Mouse (Mus musculus): Measurements from ENCODE around the gene Rptor. TPM values are rescaled to one million over a fixed set of nuclear protein-coding genes. Genes with fewer than 3 reads are reported as not detected.

The Rptor gene
- polyA plus RNA-seq, 1 experiment from 2014 or later = 4.9 TPM

DNA sequence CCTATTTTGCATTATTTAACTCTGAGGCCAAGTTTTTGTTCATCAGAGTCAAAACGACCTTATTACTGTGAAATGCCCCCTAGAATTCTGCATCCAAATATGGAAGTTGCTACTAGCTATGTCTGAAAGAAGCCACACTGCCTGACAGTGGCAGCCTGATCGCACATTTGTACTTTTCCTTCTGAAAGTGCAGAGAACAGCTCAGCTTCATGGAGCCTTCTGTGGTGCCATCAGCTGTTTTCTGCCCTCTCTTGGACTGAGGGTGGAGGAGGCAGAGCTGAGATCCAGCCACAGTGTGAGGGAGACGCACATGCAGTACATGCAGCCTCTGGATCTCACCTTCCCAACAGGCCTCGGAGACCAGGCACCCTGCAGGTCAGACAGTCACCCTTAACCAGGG is 265.9 kb downstream of the Rptor start:
- Histone ChIP-seq H3K4me1 (replicated peaks) (no peaks in the 10 kb centered on the region), H3K4me2 (no peak overlapping the region), H3K9me3 (replicated peaks) (no peaks in the 10 kb centered on the region), H3K4me3 (replicated peaks) (no peak overlapping the region), H3K27me3 (no peaks in the 10 kb centered on the region), H3K9ac (no peak overlapping the region), H3K36me3 (peaks cover 65% of the 10 kb centered on the region), H3K27ac (no peak overlapping the region)
- 81% methylated on average over 4 of the region's 4 CpGs for WGBS (ENCODE audit: insufficient replicate concordance)
- ATAC-seq (ENCODE audit: low read depth) (no peak), DNase-seq (no peak)

- Histone ChIP-seq H3K27me3 (no peaks in the 10 kb centered on the region), H3K9me3 (replicated peaks) (no peaks in the 10 kb centered on the region), H3K36me3 (peaks cover 80% of the 10 kb centered on the region), H3K4me1 (replicated peaks) (no peaks in the 10 kb centered on the region), H3K4me3 (replicated peaks) (no peak overlapping the region), H3K27ac (no peak overlapping the region), H3K9ac (no peak overlapping the region), H3K4me2 (no peak overlapping the region)
- 68% methylated on average over 7 of the region's 7 CpGs for WGBS (ENCODE audit: insufficient replicate concordance)
- ATAC-seq (ENCODE audit: low read depth) = no peak
- DNase-seq = no peak
Measured at GRCm38 (mm10) chr11:119871141-119871540, 268.4 kb downstream of the Rptor start.

GRCm38 (mm10) chr11:119873643-119874042 is 270.9 kb downstream of the Rptor start:
- H3K9me3 ChIP-seq (replicated peaks) = no peaks in the 10 kb centered on the region
- H3K27me3 ChIP-seq = no peaks in the 10 kb centered on the region
- H3K36me3 ChIP-seq = peaks cover 86% of the 10 kb centered on the region
- no peaks in the 10 kb centered on the region for H3K4me1 ChIP-seq (replicated peaks)
- 81% methylated on average over 4 of the region's 4 CpGs for WGBS (ENCODE audit: insufficient replicate concordance)
- DNase-seq = no peak
- ATAC-seq (ENCODE audit: low read depth) = no peak
- H3K4me3 ChIP-seq (replicated peaks) = no peak overlapping the region
- no peak overlapping the region for H3K9ac ChIP-seq
- no peak overlapping the region for H3K4me2 ChIP-seq
- no peak overlapping the region for H3K27ac ChIP-seq

DNA sequence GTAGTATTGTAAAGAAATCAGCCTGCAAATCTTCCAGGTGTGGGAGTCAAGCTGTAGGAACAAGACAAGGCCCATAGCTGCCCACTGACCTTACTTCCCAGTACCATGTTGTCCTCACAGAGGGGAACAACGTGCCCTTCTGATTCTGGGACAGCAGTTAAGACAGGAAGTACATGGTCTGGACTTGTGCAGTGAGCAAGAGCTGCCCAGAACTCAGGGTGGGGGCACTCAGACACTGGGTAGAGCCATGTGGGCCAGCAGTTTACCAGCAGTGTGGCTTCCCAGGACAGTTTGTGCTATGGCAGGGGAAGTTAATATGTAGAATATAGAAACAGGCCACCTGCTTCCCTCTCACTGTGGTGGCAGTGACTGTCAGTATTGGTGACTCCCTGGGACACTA is 272.1 kb downstream of the Rptor start:
- H3K9ac ChIP-seq = no peak overlapping the region
- H3K27ac ChIP-seq = no peak overlapping the region
- H3K9me3 ChIP-seq (replicated peaks) = no peaks in the 10 kb centered on the region
- ATAC-seq (ENCODE audit: low read depth) (no peak), DNase-seq (no peak)
- H3K4me2 ChIP-seq = no peak overlapping the region
- H3K4me1 ChIP-seq (replicated peaks) = no peaks in the 10 kb centered on the region
- H3K36me3 ChIP-seq = peaks cover 84% of the 10 kb centered on the region
- 36% methylated on average over 1 of the region's 1 CpGs for whole genome bisulfite sequencing (ENCODE audit: insufficient replicate concordance)
- H3K4me3 ChIP-seq (replicated peaks) = no peak overlapping the region
- H3K27me3 ChIP-seq = no peaks in the 10 kb centered on the region

DNA sequence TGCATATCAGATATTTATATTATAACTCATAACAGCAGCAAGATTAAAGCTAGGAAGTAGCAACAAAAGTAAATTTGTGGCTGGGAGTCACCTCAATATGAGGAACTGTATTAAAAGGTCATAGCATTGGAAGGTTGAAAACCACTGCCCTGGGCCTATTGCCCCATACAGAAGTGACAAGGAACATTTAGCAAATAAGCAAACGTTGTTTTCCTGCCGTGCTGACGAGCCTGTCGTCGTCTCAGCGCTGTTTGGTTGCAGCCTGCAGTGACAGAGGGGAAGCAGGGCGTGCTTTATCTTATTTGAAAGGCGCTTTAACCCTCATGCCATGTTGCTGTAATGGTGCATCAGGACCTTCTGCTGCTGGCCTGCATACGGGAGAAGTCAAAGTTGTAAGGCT is 273.0 kb downstream of the Rptor start:
- no peak overlapping the region for H3K9ac ChIP-seq
- H3K4me1 ChIP-seq (replicated peaks) = no peaks in the 10 kb centered on the region
- H3K4me2 ChIP-seq = no peak overlapping the region
- H3K27ac ChIP-seq = no peak overlapping the region
- peaks cover 78% of the 10 kb centered on the region for H3K36me3 ChIP-seq
- H3K4me3 ChIP-seq (replicated peaks) = no peak overlapping the region
- DNase-seq = no peak
- WGBS (ENCODE audit: insufficient replicate concordance) = 66% methylated on average over 9 of the region's 9 CpGs
- H3K9me3 ChIP-seq (replicated peaks) = no peaks in the 10 kb centered on the region
- no peak for ATAC-seq (ENCODE audit: low read depth)
- no peaks in the 10 kb centered on the region for H3K27me3 ChIP-seq

GRCm38 (mm10) chr11:119877124-119877523 is 274.4 kb downstream of the Rptor start:
- ATAC-seq (ENCODE audit: low read depth) = no peak
- no peak for DNase-seq
- Histone ChIP-seq H3K36me3 (peaks cover 68% of the 10 kb centered on the region), H3K27me3 (no peaks in the 10 kb centered on the region), H3K4me3 (replicated peaks) (no peak overlapping the region), H3K9me3 (replicated peaks) (no peaks in the 10 kb centered on the region), H3K9ac (no peak overlapping the region), H3K4me1 (replicated peaks) (no peaks in the 10 kb centered on the region), H3K27ac (no peak overlapping the region), H3K4me2 (no peak overlapping the region)
- 87% methylated on average over 7 of the region's 7 CpGs for WGBS (ENCODE audit: insufficient replicate concordance)

DNA sequence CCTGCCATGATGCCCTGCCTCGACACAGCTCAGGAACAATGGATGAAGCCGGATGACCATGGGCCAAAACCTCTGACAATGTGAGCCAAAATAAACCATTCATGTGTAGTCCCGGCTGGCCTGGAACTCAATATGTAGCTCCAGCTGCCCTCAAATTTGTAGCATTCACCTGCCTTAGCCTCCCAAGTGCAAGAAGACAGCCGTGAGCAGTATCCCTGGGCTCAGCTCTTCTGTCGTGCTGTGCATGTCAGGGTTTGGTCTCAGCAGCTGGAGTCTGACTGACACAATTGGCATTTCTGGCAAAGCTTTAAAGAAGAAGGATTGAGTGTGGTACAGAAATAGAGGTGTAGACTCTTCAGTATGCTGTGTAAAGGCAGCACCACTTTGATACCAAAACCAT is 276.9 kb downstream of the Rptor start:
- Histone ChIP-seq H3K36me3 (peaks cover 47% of the 10 kb centered on the region), H3K4me2 (no peak overlapping the region), H3K27me3 (no peaks in the 10 kb centered on the region), H3K27ac (no peak overlapping the region), H3K4me3 (replicated peaks) (no peak overlapping the region), H3K9ac (no peak overlapping the region), H3K4me1 (replicated peaks) (peaks cover 7% of the 10 kb centered on the region; the same call in 1 of the 2 replicates), H3K9me3 (replicated peaks) (no peaks in the 10 kb centered on the region)
- no peak for DNase-seq
- no peak for ATAC-seq (ENCODE audit: low read depth)
- 84% methylated on average over 5 of the region's 5 CpGs for WGBS (ENCODE audit: insufficient replicate concordance)

- Histone ChIP-seq H3K4me2 (no peak overlapping the region), H3K36me3 (peaks cover 47% of the 10 kb centered on the region), H3K4me3 (replicated peaks) (no peak overlapping the region), H3K27ac (no peak overlapping the region), H3K9me3 (replicated peaks) (no peaks in the 10 kb centered on the region), H3K9ac (no peak overlapping the region), H3K27me3 (no peaks in the 10 kb centered on the region), H3K4me1 (replicated peaks) (peaks cover 7% of the 10 kb centered on the region; the same call in 1 of the 2 replicates)
- no peak for ATAC-seq (ENCODE audit: low read depth)
- 57% methylated on average over 2 of the region's 2 CpGs for WGBS (ENCODE audit: insufficient replicate concordance)
- DNase-seq = no peak
Measured at GRCm38 (mm10) chr11:119883646-119884045, 280.9 kb downstream of the Rptor start.

DNA sequence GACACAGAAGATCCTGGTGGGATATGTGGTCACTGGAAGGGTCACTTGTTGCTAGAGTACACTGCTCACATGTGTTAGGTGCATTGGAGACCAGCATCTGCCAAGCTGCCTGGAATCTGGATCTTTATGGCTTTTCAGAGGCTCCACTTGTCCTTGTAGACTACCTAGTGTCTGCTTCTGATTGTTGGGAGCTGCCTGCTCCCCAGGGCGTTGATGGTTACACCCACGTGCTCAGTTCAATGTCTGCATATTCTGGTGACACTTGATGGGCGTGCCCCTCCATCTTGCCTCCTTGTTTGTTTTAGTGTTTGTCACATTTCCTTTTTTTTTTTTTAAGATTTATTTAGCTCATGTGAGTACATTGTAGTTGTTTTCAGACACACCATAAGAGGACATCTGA is 287.3 kb downstream of the Rptor start:
- no peak overlapping the region for H3K4me3 ChIP-seq (replicated peaks)
- no peak for ATAC-seq (ENCODE audit: low read depth)
- no peak overlapping the region for H3K4me2 ChIP-seq
- H3K36me3 ChIP-seq = peaks cover 73% of the 10 kb centered on the region
- no peak overlapping the region for H3K9ac ChIP-seq
- WGBS (ENCODE audit: insufficient replicate concordance) = 68% methylated on average over 3 of the region's 3 CpGs
- no peaks in the 10 kb centered on the region for H3K9me3 ChIP-seq (replicated peaks)
- H3K4me1 ChIP-seq (replicated peaks) = peaks cover 3% of the 10 kb centered on the region; the same call in 1 of the 2 replicates
- DNase-seq = no peak
- no peaks in the 10 kb centered on the region for H3K27me3 ChIP-seq
- H3K27ac ChIP-seq = no peak overlapping the region

DNA sequence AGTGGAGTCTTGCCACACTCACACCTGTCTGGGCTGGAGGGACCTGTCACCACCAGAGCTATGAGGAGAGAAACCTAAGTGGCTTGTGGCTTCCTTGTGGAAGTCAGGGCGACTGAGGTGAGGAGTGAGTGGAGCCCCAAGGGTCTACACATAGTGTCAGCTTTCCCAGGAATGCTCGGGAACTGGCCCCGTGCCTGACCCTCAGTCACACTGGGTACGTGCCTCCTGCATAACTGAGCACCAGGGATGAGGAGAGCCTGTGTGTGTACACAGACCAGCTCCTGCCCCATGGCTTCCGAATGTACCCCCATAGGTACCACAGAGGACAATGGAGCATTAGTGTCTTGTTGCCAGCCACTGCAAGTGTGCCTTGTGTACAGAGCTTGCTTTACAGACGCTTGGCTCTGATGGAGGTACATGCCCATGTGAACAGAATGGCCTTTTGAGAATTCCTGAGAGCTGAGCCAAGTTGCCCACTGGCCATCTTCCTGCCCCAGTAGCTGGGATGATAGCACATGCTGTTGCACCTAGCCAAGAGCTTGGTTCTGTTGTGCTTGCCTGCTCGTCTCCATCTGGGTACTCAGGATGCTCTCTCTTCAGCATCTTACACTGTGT is 289.0 kb downstream of the Rptor start:
- H3K4me1 ChIP-seq (replicated peaks) = peaks cover 3% of the 10 kb centered on the region; the same call in 1 of the 2 replicates
- no peak for DNase-seq
- H3K9ac ChIP-seq = no peak overlapping the region
- no peak for ATAC-seq (ENCODE audit: low read depth)
- 76% methylated on average over 7 of the region's 7 CpGs for WGBS (ENCODE audit: insufficient replicate concordance)
- H3K4me3 ChIP-seq (replicated peaks) = no peak overlapping the region
- H3K27ac ChIP-seq = no peak overlapping the region
- no peak overlapping the region for H3K4me2 ChIP-seq
- H3K27me3 ChIP-seq = no peaks in the 10 kb centered on the region
- H3K9me3 ChIP-seq (replicated peaks) = no peaks in the 10 kb centered on the region
- H3K36me3 ChIP-seq = peaks cover 68% of the 10 kb centered on the region

DNA sequence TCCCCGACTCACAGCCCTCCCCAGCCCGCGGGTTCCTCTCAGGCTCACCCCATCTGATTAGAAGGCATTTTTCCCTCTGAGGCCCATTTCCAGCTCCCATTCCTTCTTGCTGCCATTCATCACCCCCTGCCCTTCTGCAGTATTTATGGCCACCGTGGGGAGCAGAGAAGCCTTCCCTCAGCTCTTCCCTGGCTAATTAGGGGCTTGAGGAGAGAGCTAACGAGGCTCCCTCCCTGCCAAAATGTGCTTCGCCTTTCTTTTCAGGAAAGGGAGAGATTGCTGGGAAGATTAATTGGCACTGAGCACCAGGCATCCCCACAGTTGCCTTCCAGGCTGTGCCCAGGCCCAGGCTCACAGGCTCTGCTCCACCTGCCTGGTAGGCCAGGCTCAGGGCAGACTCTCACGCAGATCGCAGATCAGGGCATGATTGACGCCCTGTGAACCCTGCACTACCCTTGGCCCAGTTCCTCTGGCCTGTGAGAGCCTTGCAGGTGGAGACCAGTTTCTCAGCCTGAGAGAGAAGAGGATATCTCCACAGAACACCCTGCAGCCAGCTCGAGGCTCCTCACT is 291.0 kb downstream of the Rptor start:
- Histone ChIP-seq H3K36me3 (peaks cover 73% of the 10 kb centered on the region), H3K4me2 (no peak overlapping the region), H3K27me3 (no peaks in the 10 kb centered on the region), H3K9ac (no peak overlapping the region), H3K27ac (no peak overlapping the region), H3K9me3 (replicated peaks) (no peaks in the 10 kb centered on the region), H3K4me3 (replicated peaks) (no peak overlapping the region), H3K4me1 (replicated peaks) (peaks cover 3% of the 10 kb centered on the region; the same call in 1 of the 2 replicates)
- DNase-seq (no peak), ATAC-seq (ENCODE audit: low read depth) (no peak)
- 72% methylated on average over 10 of the region's 10 CpGs for WGBS (ENCODE audit: insufficient replicate concordance)

DNA sequence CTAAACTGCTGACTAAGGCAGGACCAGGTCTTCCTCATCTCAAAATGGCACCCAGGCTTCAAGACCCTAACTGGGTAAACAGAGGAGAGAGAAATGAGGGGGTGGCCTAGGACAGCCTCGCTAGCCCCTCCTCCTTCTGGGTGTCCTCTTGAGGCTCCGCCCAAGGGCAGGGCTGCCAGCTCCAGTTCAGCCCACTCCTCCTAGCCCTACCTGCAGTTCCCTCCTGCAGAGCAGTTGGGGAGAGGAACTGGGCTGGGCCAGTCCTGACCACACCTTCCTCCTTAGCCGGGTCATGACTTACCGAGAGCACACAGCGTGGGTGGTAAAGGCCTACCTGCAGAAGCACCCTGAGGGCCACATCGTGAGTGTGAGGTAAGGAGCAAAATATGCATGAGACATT is 291.9 kb downstream of the Rptor start:
- Histone ChIP-seq H3K4me3 (replicated peaks) (no peak overlapping the region), H3K9me3 (replicated peaks) (no peaks in the 10 kb centered on the region), H3K36me3 (peaks cover 67% of the 10 kb centered on the region), H3K27me3 (no peaks in the 10 kb centered on the region), H3K27ac (no peak overlapping the region), H3K9ac (no peak overlapping the region), H3K4me2 (no peak overlapping the region), H3K4me1 (replicated peaks) (peaks cover 3% of the 10 kb centered on the region; the same call in 1 of the 2 replicates)
- ATAC-seq (ENCODE audit: low read depth) = 0 out of 2 replicates have a peak, but pooled peaks have one; percentile 33
- 47% methylated on average over 6 of the region's 6 CpGs for WGBS (ENCODE audit: insufficient replicate concordance)
- no peak for DNase-seq

Measured in liver, embryonic 13.5 days (tissue).